Mouse (Mus musculus): ENCODE data around the gene AL607142.1.

AL607142.1 gene

GRCm38 (mm10) chr4:120058157-120058556 lies 6.6 kb upstream of the AL607142.1 start:
- no peak for DNase-seq

GRCm38 (mm10) chr4:120058794-120059193 lies 6.0 kb upstream of the AL607142.1 start:
- DNase-seq: no peak

GRCm38 (mm10) chr4:120061727-120062126 lies 3.1 kb upstream of the AL607142.1 start:
- DNase-seq: no peak

GRCm38 (mm10) chr4:120062198-120062597 lies 2.6 kb upstream of the AL607142.1 start:
- DNase-seq: no peak

GRCm38 (mm10) chr4:120062754-120063153 lies 2.0 kb upstream of the AL607142.1 start:
- no peak for DNase-seq

- no peak for DNase-seq
These were observed 1.3 kb upstream of the AL607142.1 start for GRCm38 (mm10) chr4:120063353-120064124.

GRCm38 (mm10) chr4:120066841-120067591 lies 2.2 kb downstream of the AL607142.1 start:
- no peak for DNase-seq

- no peak for DNase-seq
These were observed 2.9 kb downstream of the AL607142.1 start for GRCm38 (mm10) chr4:120067592-120068235.

GRCm38 (mm10) chr4:120068883-120069581 lies 4.2 kb downstream of the AL607142.1 start:
- no peak for DNase-seq

- no peak for DNase-seq
These were observed 4.8 kb downstream of the AL607142.1 start for GRCm38 (mm10) chr4:120069582-120069980.

- no peak for DNase-seq
These were observed 6.6 kb downstream of the AL607142.1 start for GRCm38 (mm10) chr4:120071411-120071810.

GRCm38 (mm10) chr4:120071842-120072507 lies 7.2 kb downstream of the AL607142.1 start:
- no peak for DNase-seq

- no peak for DNase-seq
These were observed 9.3 kb downstream of the AL607142.1 start for GRCm38 (mm10) chr4:120074061-120074460.

GRCm38 (mm10) chr4:120077322-120077721 lies 12.5 kb downstream of the AL607142.1 start:
- DNase-seq: no peak

GRCm38 (mm10) chr4:120082527-120082926 lies 17.7 kb downstream of the AL607142.1 start:
- DNase-seq: no peak

GRCm38 (mm10) chr4:120083700-120084099 lies 18.9 kb downstream of the AL607142.1 start:
- no peak for DNase-seq

- DNase-seq: no peak
These were observed 24.7 kb downstream of the AL607142.1 start for GRCm38 (mm10) chr4:120089536-120089935.

GRCm38 (mm10) chr4:120091997-120092783 lies 27.4 kb downstream of the AL607142.1 start:
- DNase-seq: no peak

- DNase-seq: no peak
These were observed 32.1 kb downstream of the AL607142.1 start for GRCm38 (mm10) chr4:120096935-120097334.

- no peak for DNase-seq
These were observed 36.4 kb downstream of the AL607142.1 start for GRCm38 (mm10) chr4:120101186-120101585.

- DNase-seq: peak; percentile 90
These were observed 39.8 kb downstream of the AL607142.1 start for GRCm38 (mm10) chr4:120104599-120104998.

GRCm38 (mm10) chr4:120106362-120106761 lies 41.6 kb downstream of the AL607142.1 start:
- no peak for DNase-seq
